Mouse (Mus musculus): ENCODE data around the gene Tmem18. TPM values are rescaled to one million over a fixed set of nuclear protein-coding genes. Genes with fewer than 3 reads are reported as not detected.

Tmem18 gene
- polyA plus RNA-seq, 1 experiment: 19.2 TPM

GRCm38 (mm10) chr12:30618425-30618824 is 34.2 kb downstream of the Tmem18 start:
- TF ChIP-seq POLR2A (IDR thresholded peaks at IDR 0.05; ENCODE audit: insufficient read depth, low read length): no peak
- no peak for TF ChIP-seq EP300 (IDR thresholded peaks at IDR 0.05; ENCODE audit: insufficient read depth, low read depth, low read length)
- no peak for TF ChIP-seq CTCF (IDR thresholded peaks at IDR 0.05; ENCODE audit: low read depth, low read length)
- Histone ChIP-seq H3K27ac (ENCODE audit: insufficient read depth, low read length) (no peak overlapping the region), H3K27me3 (ENCODE audit: control insufficient read depth, insufficient read depth, low read length, poor library complexity, severe bottlenecking) (no peaks in the 10 kb centered on the region), H3K4me3 (ENCODE audit: low read depth, low read length) (no peak overlapping the region), H3K36me3 (ENCODE audit: control insufficient read depth, insufficient read depth, low read length, poor library complexity, severe bottlenecking) (no peaks in the 10 kb centered on the region), H3K9ac (ENCODE audit: low read depth, poor library complexity, severe bottlenecking) (no peak overlapping the region), H3K9me3 (replicated peaks; ENCODE audit: control insufficient read depth, insufficient read depth, low read length, poor library complexity, severe bottlenecking) (no peaks in the 10 kb centered on the region), H3K4me1 (ENCODE audit: control insufficient read depth, insufficient read depth, low read length) (no peaks in the 10 kb centered on the region)

GRCm38 (mm10) chr12:30628466-30628865 is 44.2 kb downstream of the Tmem18 start:
- H3K9me3 ChIP-seq (replicated peaks; ENCODE audit: control insufficient read depth, insufficient read depth, low read length, poor library complexity, severe bottlenecking): no peaks in the 10 kb centered on the region
- no peak overlapping the region for H3K27ac ChIP-seq (ENCODE audit: insufficient read depth, low read length)
- H3K4me3 ChIP-seq (ENCODE audit: low read depth, low read length): no peak overlapping the region
- H3K4me1 ChIP-seq (ENCODE audit: control insufficient read depth, insufficient read depth, low read length): no peaks in the 10 kb centered on the region
- H3K9ac ChIP-seq (ENCODE audit: low read depth, poor library complexity, severe bottlenecking): no peak overlapping the region
- H3K36me3 ChIP-seq (ENCODE audit: control insufficient read depth, insufficient read depth, low read length, poor library complexity, severe bottlenecking): no peaks in the 10 kb centered on the region
- TF ChIP-seq CTCF (IDR thresholded peaks at IDR 0.05; ENCODE audit: low read depth, low read length): no peak
- no peak for TF ChIP-seq POLR2A (IDR thresholded peaks at IDR 0.05; ENCODE audit: insufficient read depth, low read length)
- no peak for TF ChIP-seq EP300 (IDR thresholded peaks at IDR 0.05; ENCODE audit: insufficient read depth, low read depth, low read length)
- H3K27me3 ChIP-seq (ENCODE audit: control insufficient read depth, insufficient read depth, low read length, poor library complexity, severe bottlenecking): no peaks in the 10 kb centered on the region

DNA sequence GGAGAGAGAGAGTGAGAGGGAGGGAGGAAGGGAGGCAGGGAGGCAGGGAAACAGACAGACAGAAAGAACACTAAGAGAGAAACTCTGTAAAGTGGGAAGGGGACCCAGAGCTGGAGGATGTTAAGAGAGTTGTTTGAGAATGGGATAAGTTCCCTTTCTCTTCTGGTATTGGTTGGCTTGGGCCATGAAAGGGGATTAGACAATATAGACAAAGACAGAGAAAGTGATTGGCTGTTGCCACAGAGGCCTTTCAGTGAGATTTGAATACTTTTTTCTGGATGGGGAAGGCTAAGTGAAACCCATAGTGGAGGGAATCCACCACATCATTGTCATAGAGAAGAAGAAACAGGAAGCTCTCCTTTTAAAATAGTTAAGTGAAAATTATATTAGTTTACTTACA is 50.3 kb downstream of the Tmem18 start:
- H3K27ac ChIP-seq (ENCODE audit: insufficient read depth, low read length): no peak overlapping the region
- no peak overlapping the region for H3K4me3 ChIP-seq (ENCODE audit: low read depth, low read length)
- no peaks in the 10 kb centered on the region for H3K9me3 ChIP-seq (replicated peaks; ENCODE audit: control insufficient read depth, insufficient read depth, low read length, poor library complexity, severe bottlenecking)
- no peaks in the 10 kb centered on the region for H3K27me3 ChIP-seq (ENCODE audit: control insufficient read depth, insufficient read depth, low read length, poor library complexity, severe bottlenecking)
- H3K36me3 ChIP-seq (ENCODE audit: control insufficient read depth, insufficient read depth, low read length, poor library complexity, severe bottlenecking): no peaks in the 10 kb centered on the region
- no peak overlapping the region for H3K9ac ChIP-seq (ENCODE audit: low read depth, poor library complexity, severe bottlenecking)
- no peaks in the 10 kb centered on the region for H3K4me1 ChIP-seq (ENCODE audit: control insufficient read depth, insufficient read depth, low read length)
- TF ChIP-seq CTCF (IDR thresholded peaks at IDR 0.05; ENCODE audit: low read depth, low read length) (no peak), POLR2A (IDR thresholded peaks at IDR 0.05; ENCODE audit: insufficient read depth, low read length) (no peak), EP300 (IDR thresholded peaks at IDR 0.05; ENCODE audit: insufficient read depth, low read depth, low read length) (no peak)

Other genes with a start within 250 kb of the Tmem18 start
- 1.2 TPM in 1 of 2 replicates, not detected in the other for gene Sntg2, start 211.1 kb upstream of the Tmem18 start, polyA plus RNA-seq (2011; ENCODE audit: insufficient read depth, insufficient read length, low read depth, missing spikeins)

Measured in ES-Bruce4 (cell line).